Mouse (Mus musculus) thymus, postnatal 10 days (tissue): ENCODE measurements at regions not wholly inside any gene's neighbourhood (a gene's known extent, or its start where the extent isn't known, plus 50 kb on each side); places are given as distances from the start of the nearest gene placed in this dataset.
"Not testable (repeated sequence)": the region's sequence is repeated elsewhere in the genome, so short reads cannot be mapped to it uniquely, and the experiment has no call there.

Experiments used
- DNase-seq, 2 experiments: peaks; one replicate each; pipeline ENCODE4 v3.0.0; 2021; ENCODE audit warnings: low spot score in 2 of 2

DNA sequence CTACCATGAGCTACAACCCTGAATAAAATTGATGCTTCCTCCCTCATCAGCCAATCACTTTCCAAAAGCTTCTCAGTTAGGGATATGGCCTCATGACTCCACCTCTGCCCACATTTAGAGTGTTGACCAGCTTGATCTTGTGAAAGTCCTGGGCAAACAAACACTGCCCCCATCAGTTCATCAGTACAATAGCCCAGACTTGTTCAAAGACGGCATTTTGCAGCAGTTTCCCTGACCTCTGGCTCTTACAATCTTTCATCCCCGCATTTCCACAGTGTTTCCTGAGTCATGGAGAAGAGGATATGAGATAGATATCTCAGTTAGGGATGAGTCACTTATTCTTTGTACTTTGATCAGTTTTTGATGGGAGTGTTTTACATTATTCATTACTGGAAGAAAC lies 203.5 kb upstream of the Asrgl1 start:
- not testable (repeated sequence) for DNase-seq

DNA sequence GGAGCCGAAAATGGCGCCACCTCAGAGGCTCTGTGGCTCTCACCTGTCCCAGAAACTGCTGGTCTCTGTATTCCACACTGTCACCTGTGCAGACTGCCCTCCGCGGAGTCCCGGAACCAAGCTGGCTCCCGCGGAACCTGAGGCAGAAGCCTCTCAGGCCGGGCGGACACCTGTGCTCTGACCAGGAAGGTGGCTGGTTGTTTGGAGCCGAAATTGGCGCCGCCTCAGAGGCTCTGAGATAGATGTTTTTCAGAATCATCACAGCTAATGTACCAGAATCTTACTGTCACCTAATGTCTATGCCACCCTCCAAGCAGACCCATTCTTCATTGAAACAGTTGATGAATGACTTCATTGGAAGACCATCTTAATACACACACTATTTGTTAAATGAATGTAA lies 202.0 kb upstream of the Asrgl1 start:
- not testable (repeated sequence) for DNase-seq

DNA sequence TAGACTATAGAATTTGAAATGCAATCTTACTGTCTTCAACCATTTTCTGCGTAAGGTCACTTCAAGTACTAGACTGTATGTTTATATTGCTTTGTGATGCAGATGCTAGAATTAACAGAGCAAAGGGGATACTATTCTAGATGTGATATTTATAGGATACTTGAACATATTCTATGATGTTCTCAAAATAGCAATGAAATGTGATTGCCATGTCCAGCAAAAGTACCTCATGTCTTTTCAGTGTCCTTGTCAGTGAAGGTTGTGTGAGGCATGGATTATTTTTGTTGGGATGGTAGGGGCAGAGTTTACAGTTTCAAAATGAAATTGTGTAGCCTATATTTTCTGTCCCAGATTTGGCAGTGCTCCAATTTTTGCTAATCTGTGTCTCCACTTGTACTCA lies 182.5 kb upstream of the Asrgl1 start:
- DNase-seq, result not testable (repeated sequence)

DNA sequence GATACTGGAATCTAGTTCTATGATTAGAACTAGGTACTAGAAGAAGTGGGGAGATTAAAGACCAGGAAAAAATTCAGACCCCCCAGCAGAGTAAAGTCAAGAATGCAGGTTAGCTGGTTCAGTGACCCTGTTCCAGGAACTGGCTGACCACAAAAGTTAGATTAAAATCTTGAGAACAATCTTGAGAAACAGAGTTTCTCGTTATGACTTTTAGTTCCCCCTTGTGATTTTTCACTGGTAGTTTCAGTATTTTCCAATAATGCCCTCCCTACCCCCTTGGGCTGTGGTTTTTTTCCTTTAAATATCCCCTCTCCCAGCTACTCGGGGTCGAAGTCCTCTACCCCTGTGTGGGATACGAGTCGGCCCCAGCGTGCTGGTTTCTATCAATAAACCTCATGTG lies 180.7 kb upstream of the Asrgl1 start:
- DNase-seq, result not testable (repeated sequence)

DNA sequence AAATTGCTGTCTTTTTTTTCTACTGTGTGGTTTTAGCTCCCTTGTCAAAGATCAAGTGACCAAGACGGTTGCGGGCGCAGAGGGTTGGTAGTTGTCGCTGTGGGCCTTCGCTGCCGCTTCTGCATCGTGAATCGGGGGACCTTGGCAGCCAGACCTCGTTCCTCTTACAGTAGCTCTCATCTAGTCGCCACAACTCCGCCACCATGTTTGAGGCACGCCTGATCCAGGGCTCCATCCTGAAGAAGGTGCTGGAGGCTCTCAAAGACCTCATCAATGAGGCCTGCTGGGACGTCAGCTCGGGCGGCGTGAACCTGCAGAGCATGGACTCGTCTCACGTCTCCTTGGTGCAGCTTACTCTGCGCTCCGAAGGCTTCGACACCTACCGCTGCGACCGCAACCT lies 147.7 kb upstream of the Asrgl1 start:
- peak; percentile 4 to 6 for DNase-seq

DNA sequence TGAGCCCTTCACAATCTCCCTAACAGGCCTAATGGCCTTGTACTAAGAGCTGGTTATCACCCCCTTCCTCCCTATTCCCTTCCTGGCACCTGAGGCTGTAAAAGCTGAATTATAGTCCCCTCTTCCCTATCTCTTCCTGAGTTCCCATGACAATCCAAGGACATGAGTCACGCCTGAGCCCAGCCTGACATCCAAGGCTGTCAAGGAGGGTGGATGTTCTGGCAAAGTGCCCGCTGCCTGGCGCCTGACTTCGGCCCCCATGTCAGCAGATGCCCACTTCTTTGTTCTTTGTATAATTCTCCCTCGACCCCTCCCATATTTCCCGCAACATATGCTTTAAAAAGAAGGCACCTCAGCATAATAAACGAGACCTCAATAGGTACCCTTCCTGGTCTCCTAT lies 99.2 kb upstream of the Asrgl1 start:
- not testable (repeated sequence) for DNase-seq
